Mouse (Mus musculus): ENCODE data around the gene Acp1.

GRCm38 (mm10) chr12:30888003-30888402 is 23.4 kb downstream of the Acp1 start:
- no peak for TF ChIP-seq POLR2A (IDR thresholded peaks at IDR 0.05; ENCODE audit: insufficient read depth, low read depth, low read length)
- TF ChIP-seq EP300 (IDR thresholded peaks at IDR 0.05; ENCODE audit: insufficient read depth, low read depth, low read length): no peak
